Mouse (Mus musculus): ENCODE results near the gene Krt42.

- TF ChIP-seq CTCF (IDR thresholded peaks at IDR 0.05; ENCODE audit: low read depth) (no peak), EP300 (IDR thresholded peaks at IDR 0.05; ENCODE audit: low read depth) (no peak)
Measured at GRCm38 (mm10) chr11:100271878-100272277, 2.2 kb upstream of the Krt42 start.
